15 mouse cellular contexts compared by ENCODE assay signal in genomic region chr8:104105768-104106167, GRCm38 (mm10). TPM values are rescaled to one million over a fixed set of nuclear protein-coding genes. Genes with fewer than 3 reads are reported as not detected.
DNase-seq lines count a peak whose midpoint lies in the region; ATAC-seq lines count a peak whose summit lies in the region.
"Had no signal": no experiment of that assay in that cellular context is flagged by ENCODE, and none has a peak within 500 bp of the region (broad histone marks: within the 10 kb centered on the region; RNA-seq: fewer than 3 reads in every experiment).

No protein-coding gene starts in this region.

- no peak for ATAC-seq in hindbrain, embryonic 13.5 days (ENCODE audit: low FRiP score)
- ATAC-seq in lung, embryonic 15.5 days (ENCODE audit: borderline replicate concordance, extremely low read depth, low FRiP score, low TSS enrichment): peak; percentile 65; the same call in 1 of the 2 replicates
- ATAC-seq in intestine, embryonic 15.5 days: peak; percentile 60; the same call in 1 of the 2 replicates
- no peak for ATAC-seq in stomach, embryonic 16.5 days (ENCODE audit: insufficient read depth, low FRiP score)
- ATAC-seq in forebrain, embryonic 15.5 days (replicated peaks): no peak
- ATAC-seq: midbrain, embryonic 16.5 days; Patski had no signal

- no peaks in the 10 kb centered on the region for H3K9me3 ChIP-seq in hindbrain, embryonic 10.5 days
- H3K9me3 ChIP-seq in hindbrain, embryonic 13.5 days: no peaks in the 10 kb centered on the region
- H3K9me3 ChIP-seq in lung, embryonic 15.5 days: no peaks in the 10 kb centered on the region
- H3K9me3 ChIP-seq in intestine, embryonic 15.5 days: no peaks in the 10 kb centered on the region
- no peaks in the 10 kb centered on the region for H3K9me3 ChIP-seq in stomach, embryonic 16.5 days (replicated peaks; ENCODE audit: control insufficient read depth, low read length)
- H3K9me3 ChIP-seq in forebrain, embryonic 15.5 days: no peaks in the 10 kb centered on the region
- H3K9me3 ChIP-seq: forebrain, embryonic 12.5 days; heart, embryonic 10.5 days had no signal

- peaks cover 21% of the 10 kb centered on the region for H3K4me1 ChIP-seq in hindbrain, embryonic 10.5 days (replicated peaks)
- H3K4me1 ChIP-seq in hindbrain, embryonic 13.5 days (replicated peaks): no peaks in the 10 kb centered on the region
- H3K4me1 ChIP-seq in lung, embryonic 15.5 days: peaks cover 26% of the 10 kb centered on the region
- peaks cover 7% of the 10 kb centered on the region; the same call in 1 of the 2 replicates for H3K4me1 ChIP-seq in intestine, embryonic 15.5 days (replicated peaks)
- peaks cover 10% of the 10 kb centered on the region; the same call in 1 of the 2 replicates for H3K4me1 ChIP-seq in stomach, embryonic 16.5 days (ENCODE audit: control insufficient read depth, insufficient read depth, low read length)
- H3K4me1 ChIP-seq in forebrain, embryonic 15.5 days: 0 out of 2 replicates have a peak, but pooled peaks cover 3% of the 10 kb centered on the region

- 54% methylated on average over 6 of the region's 6 CpGs for WGBS in hindbrain, embryonic 10.5 days
- 58% methylated on average over 6 of the region's 6 CpGs for WGBS in hindbrain, embryonic 13.5 days
- WGBS in lung, embryonic 15.5 days: 37% methylated on average over 6 of the region's 6 CpGs
- WGBS in intestine, embryonic 15.5 days: 51% methylated on average over 6 of the region's 6 CpGs
- 41% methylated on average over 6 of the region's 6 CpGs for WGBS in stomach, embryonic 16.5 days
- 74% methylated on average over 6 of the region's 6 CpGs for WGBS in forebrain, embryonic 15.5 days

- H3K9ac ChIP-seq in hindbrain, embryonic 13.5 days: no peak overlapping the region
- H3K9ac ChIP-seq in lung, embryonic 15.5 days: no peak overlapping the region
- no peak overlapping the region for H3K9ac ChIP-seq in intestine, embryonic 15.5 days
- 0 out of 2 replicates have a peak overlapping the region, but pooled peaks have one; percentile 15 for H3K9ac ChIP-seq in stomach, embryonic 16.5 days (ENCODE audit: low read length)
- no peak overlapping the region for H3K9ac ChIP-seq in forebrain, embryonic 15.5 days (replicated peaks)
- H3K9ac ChIP-seq: forebrain, embryonic 12.5 days had no signal

- no peaks in the 10 kb centered on the region for H3K36me3 ChIP-seq in hindbrain, embryonic 10.5 days
- no peaks in the 10 kb centered on the region for H3K36me3 ChIP-seq in hindbrain, embryonic 13.5 days
- no peaks in the 10 kb centered on the region for H3K36me3 ChIP-seq in lung, embryonic 15.5 days
- no peaks in the 10 kb centered on the region for H3K36me3 ChIP-seq in intestine, embryonic 15.5 days
- no peaks in the 10 kb centered on the region for H3K36me3 ChIP-seq in stomach, embryonic 16.5 days (ENCODE audit: control insufficient read depth, insufficient read depth, low read length)
- no peaks in the 10 kb centered on the region for H3K36me3 ChIP-seq in forebrain, embryonic 15.5 days
- H3K36me3 ChIP-seq: forebrain, embryonic 12.5 days; heart, embryonic 10.5 days had no signal

- no peak overlapping the region for H3K4me3 ChIP-seq in hindbrain, embryonic 10.5 days
- no peak overlapping the region for H3K4me3 ChIP-seq in hindbrain, embryonic 13.5 days
- H3K4me3 ChIP-seq in lung, embryonic 15.5 days: no peak overlapping the region
- no peak overlapping the region for H3K4me3 ChIP-seq in intestine, embryonic 15.5 days (replicated peaks)
- no peak overlapping the region for H3K4me3 ChIP-seq in stomach, embryonic 16.5 days (replicated peaks; ENCODE audit: low read length)
- no peak overlapping the region for H3K4me3 ChIP-seq in forebrain, embryonic 15.5 days
- H3K4me3 ChIP-seq: forebrain, embryonic 12.5 days; heart, embryonic 10.5 days had no signal

- 0 out of 2 replicates have a peak overlapping the region, but pooled peaks have one; percentile 23 for H3K27ac ChIP-seq in hindbrain, embryonic 10.5 days
- no peak overlapping the region for H3K27ac ChIP-seq in hindbrain, embryonic 13.5 days
- H3K27ac ChIP-seq in lung, embryonic 15.5 days: no peak overlapping the region
- 0 out of 2 replicates have a peak overlapping the region, but pooled peaks have one; percentile 9 for H3K27ac ChIP-seq in intestine, embryonic 15.5 days
- no peak overlapping the region for H3K27ac ChIP-seq in stomach, embryonic 16.5 days (ENCODE audit: low read length)
- no peak overlapping the region for H3K27ac ChIP-seq in forebrain, embryonic 15.5 days (replicated peaks)
- H3K27ac ChIP-seq: forebrain, embryonic 12.5 days had no signal

- H3K27me3 ChIP-seq in hindbrain, embryonic 10.5 days (ENCODE audit: insufficient read depth, poor library complexity, severe bottlenecking): no peaks in the 10 kb centered on the region
- no peaks in the 10 kb centered on the region for H3K27me3 ChIP-seq in hindbrain, embryonic 13.5 days
- no peaks in the 10 kb centered on the region for H3K27me3 ChIP-seq in lung, embryonic 15.5 days
- H3K27me3 ChIP-seq in intestine, embryonic 15.5 days (replicated peaks): no peaks in the 10 kb centered on the region
- H3K27me3 ChIP-seq in stomach, embryonic 16.5 days (ENCODE audit: control insufficient read depth, insufficient read depth, low read length): no peaks in the 10 kb centered on the region
- no peaks in the 10 kb centered on the region for H3K27me3 ChIP-seq in forebrain, embryonic 15.5 days
- H3K27me3 ChIP-seq: CH12.LX; forebrain, embryonic 12.5 days; Patski had no signal

- no peak for DNase-seq in hindbrain, embryonic 10.5 days (ENCODE audit: low spot score)
- DNase-seq in lung, postnatal 36 days: no peak
- DNase-seq: cerebellum, adult 18-20 months; right cerebral cortex, postnatal 14 days; thymus, postnatal 14 days had no signal

- H3K4me2 ChIP-seq in hindbrain, embryonic 13.5 days: no peak overlapping the region
- H3K4me2 ChIP-seq in lung, embryonic 15.5 days: peak overlapping the region; percentile 42
- H3K4me2 ChIP-seq in intestine, embryonic 15.5 days (replicated peaks): 0 out of 2 replicates have a peak overlapping the region, but pooled peaks have one; percentile 6
- peak overlapping the region; percentile 15 for H3K4me2 ChIP-seq in stomach, embryonic 16.5 days (ENCODE audit: low read depth, low read length)
- no peak overlapping the region for H3K4me2 ChIP-seq in forebrain, embryonic 15.5 days (replicated peaks)
- H3K4me2 ChIP-seq: forebrain, embryonic 12.5 days had no signal

RNA-seq across cellular contexts. Expression of gene Cdh5, which starts 4.3 kb away (rescaled TPM):
- 13.2 and 14.6 TPM in 2 replicates for polyA plus RNA-seq in hindbrain, embryonic 10.5 days (2016; fragmentation: Nextera tagmentation; extraction: Ambion mirVana)
- 14.6 and 16.5 TPM in 2 replicates for polyA plus RNA-seq in hindbrain, embryonic 13.5 days (2015; fragmentation: Nextera tagmentation; extraction: Ambion mirVana)
- polyA plus RNA-seq in lung, embryonic 15.5 days (2015; fragmentation: Nextera tagmentation; extraction: Ambion mirVana): 71.2 and 74.7 TPM in 2 replicates
- polyA plus RNA-seq in intestine, embryonic 15.5 days (2015; fragmentation: Nextera tagmentation; extraction: Ambion mirVana): 25.3 and 26.0 TPM in 2 replicates
- 25.1 TPM in 2 replicates for polyA plus RNA-seq in stomach, embryonic 16.5 days (2015; fragmentation: Nextera tagmentation; extraction: Ambion mirVana)
- 9.0 and 9.3 TPM in 2 replicates for polyA plus RNA-seq in forebrain, embryonic 15.5 days (2015; fragmentation: Nextera tagmentation; extraction: Ambion mirVana)
- polyA plus RNA-seq: Patski had no signal

Comparison
In these comparisons a context has a peak if more than half of its experiments do, and no peak if none do; other contexts are left out.
1. H3K27ac ChIP-seq: peak in hindbrain, embryonic 10.5 days (single experiment) and intestine, embryonic 15.5 days (single experiment); none in hindbrain, embryonic 13.5 days (single experiment), lung, embryonic 15.5 days (single experiment), stomach, embryonic 16.5 days (single experiment) and forebrain, embryonic 15.5 days (single experiment).
2. ATAC-seq: peak in lung, embryonic 15.5 days (single experiment) and intestine, embryonic 15.5 days (single experiment); none in hindbrain, embryonic 13.5 days (single experiment), stomach, embryonic 16.5 days (single experiment) and forebrain, embryonic 15.5 days (single experiment).
3. H3K4me2 ChIP-seq: peak in lung, embryonic 15.5 days (single experiment), intestine, embryonic 15.5 days (single experiment) and stomach, embryonic 16.5 days (single experiment); none in hindbrain, embryonic 13.5 days (single experiment) and forebrain, embryonic 15.5 days (single experiment).